ENCODE assay signal across 18 mouse cellular contexts in genomic region chr11:97296542-97296941, GRCm38 (mm10). TPM values are rescaled to one million over a fixed set of nuclear protein-coding genes. Genes with fewer than 3 reads are reported as not detected.
"Had no signal": no experiment of that assay in that cellular context is flagged by ENCODE, and none has a peak within 500 bp of the region (broad histone marks: within the 10 kb centered on the region; RNA-seq: fewer than 3 reads in every experiment).

No protein-coding gene starts in this region.

- DNase-seq: lung, embryonic 14.5 days; lung, postnatal 10 days; lung, postnatal 4 days; midbrain, embryonic 14.5 days; retina, postnatal 1 day; right cerebral cortex, adult 18-20 months; right cerebral cortex, postnatal 25 days; right cerebral cortex, postnatal 4 days; spleen, adult 18-20 months; thymus, adult 18-20 months; thymus, postnatal 14 days; thymus, postnatal 36 days had no signal

- H3K27me3 ChIP-seq: midbrain, embryonic 12.5 days; neural tube, embryonic 13.5 days; neural tube, embryonic 15.5 days had no signal

- H3K9me3 ChIP-seq: midbrain, embryonic 10.5 days; midbrain, embryonic 12.5 days; neural tube, embryonic 13.5 days; neural tube, embryonic 15.5 days had no signal

- H3K4me3 ChIP-seq: midbrain, embryonic 10.5 days; midbrain, embryonic 12.5 days; myocyte; neural tube, embryonic 13.5 days; neural tube, embryonic 15.5 days had no signal

- H3K9ac ChIP-seq: lung, embryonic 14.5 days; midbrain, embryonic 12.5 days; neural tube, embryonic 13.5 days; neural tube, embryonic 15.5 days had no signal

- H3K4me1 ChIP-seq: midbrain, embryonic 10.5 days; midbrain, embryonic 12.5 days; neural tube, embryonic 13.5 days; neural tube, embryonic 15.5 days had no signal

- H3K36me3 ChIP-seq: midbrain, embryonic 10.5 days; midbrain, embryonic 12.5 days; neural tube, embryonic 13.5 days; neural tube, embryonic 15.5 days had no signal

- H3K27ac ChIP-seq: midbrain, embryonic 10.5 days; midbrain, embryonic 12.5 days; neural tube, embryonic 13.5 days; neural tube, embryonic 15.5 days had no signal

RNA-seq across cellular contexts. Expression of gene Gpr179, which starts 55.3 kb away (rescaled TPM):
- total RNA-seq: megakaryocyte-erythroid progenitor cell, adult 5-6 weeks had no signal
